Mouse (Mus musculus): ENCODE data around the gene Kptn. TPM values are rescaled to one million over a fixed set of nuclear protein-coding genes. Genes with fewer than 3 reads are reported as not detected.

Kptn gene
- polyA plus RNA-seq, 1 experiment from 2014 or later = 28.1 TPM

GRCm38 (mm10) chr7:16146489-16147410, 27.1 kb downstream of the Kptn start:
- H3K4me3 ChIP-seq (ENCODE audit: low read depth, low read length) = no peak overlapping the region
- H3K4me2 ChIP-seq (ENCODE audit: low read length) = no peak overlapping the region
- no peak overlapping the region for H3K27ac ChIP-seq (ENCODE audit: low read depth)
- H3K36me3 ChIP-seq (ENCODE audit: control insufficient read depth, insufficient read depth, low read length) = no peaks in the 10 kb centered on the region
- no peak for ATAC-seq (replicated peaks; ENCODE audit: low FRiP score, low TSS enrichment, low read depth)
- H3K9ac ChIP-seq (ENCODE audit: low read length) = no peak overlapping the region
- no peaks in the 10 kb centered on the region for H3K9me3 ChIP-seq (ENCODE audit: control insufficient read depth, low read length)
- H3K27me3 ChIP-seq (replicated peaks; ENCODE audit: control insufficient read depth, insufficient read depth, low read length) = 0 out of 2 replicates have a peak, but pooled peaks cover 6% of the 10 kb centered on the region
- no peak for DNase-seq (ENCODE audit: low spot score)
- no peaks in the 10 kb centered on the region for H3K4me1 ChIP-seq (replicated peaks; ENCODE audit: control insufficient read depth, insufficient read depth, low read length)
- 31% methylated on average over 27 of the region's 27 CpGs for WGBS

DNA sequence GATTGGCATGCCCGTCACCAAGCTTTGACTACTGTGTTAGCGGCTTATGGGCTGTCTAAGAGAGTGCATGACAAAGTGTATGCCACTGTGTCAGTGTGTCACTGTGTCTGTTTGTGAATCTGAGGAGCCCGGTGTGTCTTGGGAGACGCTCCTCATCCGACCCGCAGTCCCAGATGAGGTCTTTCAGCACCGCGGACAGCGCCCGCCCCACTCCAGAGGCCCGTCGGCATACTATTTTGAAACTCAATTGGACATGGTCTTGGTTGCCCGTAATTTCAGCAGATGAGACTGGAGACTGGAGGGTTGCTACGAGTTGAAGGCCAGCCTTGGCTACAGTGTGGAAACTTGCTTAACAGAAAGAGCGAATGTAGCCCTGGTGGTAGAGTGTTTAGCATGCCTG, 27.9 kb downstream of the Kptn start:
- Histone ChIP-seq H3K4me3 (ENCODE audit: low read depth, low read length) (no peak overlapping the region), H3K4me2 (ENCODE audit: low read length) (no peak overlapping the region), H3K36me3 (ENCODE audit: control insufficient read depth, insufficient read depth, low read length) (no peaks in the 10 kb centered on the region), H3K9me3 (ENCODE audit: control insufficient read depth, low read length) (no peaks in the 10 kb centered on the region), H3K4me1 (replicated peaks; ENCODE audit: control insufficient read depth, insufficient read depth, low read length) (no peaks in the 10 kb centered on the region), H3K9ac (ENCODE audit: low read length) (no peak overlapping the region), H3K27ac (ENCODE audit: low read depth) (no peak overlapping the region), H3K27me3 (replicated peaks; ENCODE audit: control insufficient read depth, insufficient read depth, low read length) (0 out of 2 replicates have a peak, but pooled peaks cover 6% of the 10 kb centered on the region)
- 15% methylated on average over 15 of the region's 15 CpGs for WGBS
- ATAC-seq (replicated peaks; ENCODE audit: low FRiP score, low TSS enrichment, low read depth) (no peak), DNase-seq (ENCODE audit: low spot score) (peak; percentile 92)

DNA sequence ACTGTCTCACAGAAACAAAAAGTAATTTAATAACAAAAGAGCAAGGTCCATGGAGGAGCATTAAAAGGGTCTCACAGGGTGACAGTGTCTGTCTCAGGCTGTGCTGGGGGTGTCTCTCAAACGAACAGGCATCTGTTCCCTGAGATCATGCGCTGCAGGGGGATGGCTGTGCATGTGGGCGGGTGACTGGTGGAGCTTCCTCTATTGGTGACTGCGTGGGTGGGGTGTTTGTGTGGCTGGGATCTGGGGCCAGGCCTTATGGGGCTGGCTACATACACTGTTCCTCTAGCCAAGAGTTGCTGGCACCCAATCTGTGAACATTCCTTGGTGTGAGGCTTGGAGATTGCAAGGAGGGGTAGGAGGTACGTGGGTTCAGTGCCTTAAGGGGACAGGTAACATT, 29.5 kb downstream of the Kptn start:
- Histone ChIP-seq H3K27me3 (replicated peaks; ENCODE audit: control insufficient read depth, insufficient read depth, low read length) (0 out of 2 replicates have a peak, but pooled peaks cover 6% of the 10 kb centered on the region), H3K9ac (ENCODE audit: low read length) (no peak overlapping the region), H3K9me3 (ENCODE audit: control insufficient read depth, low read length) (no peaks in the 10 kb centered on the region), H3K36me3 (ENCODE audit: control insufficient read depth, insufficient read depth, low read length) (no peaks in the 10 kb centered on the region), H3K4me2 (ENCODE audit: low read length) (no peak overlapping the region), H3K27ac (ENCODE audit: low read depth) (no peak overlapping the region), H3K4me1 (replicated peaks; ENCODE audit: control insufficient read depth, insufficient read depth, low read length) (no peaks in the 10 kb centered on the region), H3K4me3 (ENCODE audit: low read depth, low read length) (no peak overlapping the region)
- no peak for ATAC-seq (replicated peaks; ENCODE audit: low FRiP score, low TSS enrichment, low read depth)
- DNase-seq (ENCODE audit: low spot score) = no peak
- 56% methylated on average over 5 of the region's 5 CpGs for WGBS

- no peak for ATAC-seq (replicated peaks; ENCODE audit: low FRiP score, low TSS enrichment, low read depth)
- no peaks in the 10 kb centered on the region for H3K36me3 ChIP-seq (ENCODE audit: control insufficient read depth, insufficient read depth, low read length)
Measured at GRCm38 (mm10) chr7:16150191-16151145, 30.8 kb downstream of the Kptn start.

DNA sequence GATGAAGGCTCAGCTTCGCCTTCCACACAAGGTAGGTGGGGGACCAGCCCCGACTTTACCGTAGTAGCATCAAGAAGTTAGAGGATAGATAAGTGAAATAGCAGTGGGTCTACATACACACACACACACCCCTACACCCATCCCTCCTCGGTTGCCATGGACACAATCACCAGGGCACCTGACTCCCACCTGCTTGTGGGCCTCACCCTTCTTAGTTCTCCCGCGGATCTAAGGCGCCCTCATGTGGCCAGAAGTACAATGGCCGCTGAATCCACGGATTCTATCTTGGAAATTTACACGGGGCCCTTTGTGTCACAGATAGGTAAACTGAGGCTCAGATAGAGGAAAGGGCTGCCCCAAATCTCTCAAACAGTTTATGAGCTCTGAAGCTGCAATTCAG, 33.8 kb downstream of the Kptn start:
- Histone ChIP-seq H3K4me1 (replicated peaks; ENCODE audit: control insufficient read depth, insufficient read depth, low read length) (no peaks in the 10 kb centered on the region), H3K4me2 (ENCODE audit: low read length) (no peak overlapping the region), H3K27ac (ENCODE audit: low read depth) (no peak overlapping the region), H3K4me3 (ENCODE audit: low read depth, low read length) (no peak overlapping the region), H3K9me3 (ENCODE audit: control insufficient read depth, low read length) (no peaks in the 10 kb centered on the region), H3K36me3 (ENCODE audit: control insufficient read depth, insufficient read depth, low read length) (no peaks in the 10 kb centered on the region), H3K9ac (ENCODE audit: low read length) (no peak overlapping the region), H3K27me3 (replicated peaks; ENCODE audit: control insufficient read depth, insufficient read depth, low read length) (peaks cover 9% of the 10 kb centered on the region)
- 15% methylated on average over 10 of the region's 10 CpGs for WGBS
- ATAC-seq (replicated peaks; ENCODE audit: low FRiP score, low TSS enrichment, low read depth) (peak; percentile 75), DNase-seq (ENCODE audit: low spot score) (peak; percentile 77)

More at GRCm38 (mm10) chr7:16150191-16151145, 30.8 kb downstream of the Kptn start:
- DNase-seq (ENCODE audit: low spot score) = no peak
- 72% methylated on average over 9 of the region's 9 CpGs for WGBS
- no peak overlapping the region for H3K27ac ChIP-seq (ENCODE audit: low read depth)
- 0 out of 2 replicates have a peak, but pooled peaks cover 6% of the 10 kb centered on the region for H3K27me3 ChIP-seq (replicated peaks; ENCODE audit: control insufficient read depth, insufficient read depth, low read length)
- H3K4me1 ChIP-seq (replicated peaks; ENCODE audit: control insufficient read depth, insufficient read depth, low read length) = no peaks in the 10 kb centered on the region
- H3K4me2 ChIP-seq (ENCODE audit: low read length) = no peak overlapping the region
- no peak overlapping the region for H3K4me3 ChIP-seq (ENCODE audit: low read depth, low read length)
- H3K9me3 ChIP-seq (ENCODE audit: control insufficient read depth, low read length) = no peaks in the 10 kb centered on the region
- no peak overlapping the region for H3K9ac ChIP-seq (ENCODE audit: low read length)

GRCm38 (mm10) chr7:16155132-16155872, 35.6 kb downstream of the Kptn start:
- Histone ChIP-seq H3K4me1 (replicated peaks; ENCODE audit: control insufficient read depth, insufficient read depth, low read length) (no peaks in the 10 kb centered on the region), H3K36me3 (ENCODE audit: control insufficient read depth, insufficient read depth, low read length) (no peaks in the 10 kb centered on the region), H3K27ac (ENCODE audit: low read depth) (no peak overlapping the region), H3K27me3 (replicated peaks; ENCODE audit: control insufficient read depth, insufficient read depth, low read length) (peaks cover 22% of the 10 kb centered on the region), H3K4me3 (ENCODE audit: low read depth, low read length) (no peak overlapping the region), H3K4me2 (ENCODE audit: low read length) (no peak overlapping the region), H3K9me3 (ENCODE audit: control insufficient read depth, low read length) (no peaks in the 10 kb centered on the region), H3K9ac (ENCODE audit: low read length) (no peak overlapping the region)
- ATAC-seq (replicated peaks; ENCODE audit: low FRiP score, low TSS enrichment, low read depth) (no peak), DNase-seq (ENCODE audit: low spot score) (no peak)
- 60% methylated on average over 9 of the region's 9 CpGs for WGBS

DNA sequence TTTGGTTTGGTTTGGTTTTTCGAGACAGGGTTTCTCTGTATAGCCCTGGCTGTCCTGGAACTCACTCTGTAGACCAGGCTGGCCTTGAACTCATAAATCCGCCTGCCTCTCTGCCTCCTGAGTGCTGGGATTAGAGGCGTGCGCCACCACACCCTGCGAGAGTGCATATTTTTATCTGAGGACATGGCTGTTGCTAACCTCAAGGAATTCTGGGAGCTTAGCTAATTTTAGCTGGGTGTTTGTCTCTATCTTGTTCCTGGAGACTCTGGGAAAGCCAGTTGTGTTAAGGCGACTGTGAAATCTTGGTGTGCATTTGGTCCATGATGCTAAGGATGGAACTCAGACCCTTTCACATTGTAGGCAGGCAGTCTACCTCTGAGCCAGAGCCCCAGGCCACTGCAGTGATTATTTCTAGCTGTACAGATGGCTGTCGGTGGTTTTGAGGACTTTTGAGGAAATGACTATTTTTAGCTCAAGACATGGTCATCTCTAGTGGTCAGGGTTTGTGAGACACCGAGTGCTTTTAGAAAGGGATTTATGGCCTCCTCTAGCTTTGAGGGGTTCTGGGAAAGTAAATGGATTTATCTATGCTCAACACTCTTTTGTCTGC, 36.5 kb downstream of the Kptn start:
- Histone ChIP-seq H3K27ac (ENCODE audit: low read depth) (no peak overlapping the region), H3K4me3 (ENCODE audit: low read depth, low read length) (no peak overlapping the region), H3K27me3 (replicated peaks; ENCODE audit: control insufficient read depth, insufficient read depth, low read length) (peaks cover 22% of the 10 kb centered on the region), H3K9me3 (ENCODE audit: control insufficient read depth, low read length) (0 out of 2 replicates have a peak, but pooled peaks cover under 1% of the 10 kb centered on the region), H3K9ac (ENCODE audit: low read length) (no peak overlapping the region), H3K4me2 (ENCODE audit: low read length) (no peak overlapping the region), H3K36me3 (ENCODE audit: control insufficient read depth, insufficient read depth, low read length) (no peaks in the 10 kb centered on the region), H3K4me1 (replicated peaks; ENCODE audit: control insufficient read depth, insufficient read depth, low read length) (no peaks in the 10 kb centered on the region)
- ATAC-seq (replicated peaks; ENCODE audit: low FRiP score, low TSS enrichment, low read depth) = no peak
- no peak for DNase-seq (ENCODE audit: low spot score)
- 71% methylated on average over 8 of the region's 8 CpGs for WGBS
